Mouse (Mus musculus): ENCODE results near the gene Dnajb2.

GRCm38 (mm10) chr1:75277195-75278188 lies 41.3 kb downstream of the Dnajb2 start:
- TF ChIP-seq POLR2A (IDR thresholded peaks at IDR 0.05; ENCODE audit: insufficient read length, low read depth) = no peak
- TF ChIP-seq MYOD1 (IDR thresholded peaks at IDR 0.05; ENCODE audit: control insufficient read depth in 1 of 3, insufficient read length in 2 of 3, low read depth in 2 of 3) = no peak
